Mouse (Mus musculus): ENCODE results near the gene Pfkl. TPM values are rescaled to one million over a fixed set of nuclear protein-coding genes. Genes with fewer than 3 reads are reported as not detected.

Pfkl gene
- 129 and 148 TPM in 2 replicates for polyA plus RNA-seq (2015; fragmentation: Nextera tagmentation; extraction: Ambion mirVana)

DNA sequence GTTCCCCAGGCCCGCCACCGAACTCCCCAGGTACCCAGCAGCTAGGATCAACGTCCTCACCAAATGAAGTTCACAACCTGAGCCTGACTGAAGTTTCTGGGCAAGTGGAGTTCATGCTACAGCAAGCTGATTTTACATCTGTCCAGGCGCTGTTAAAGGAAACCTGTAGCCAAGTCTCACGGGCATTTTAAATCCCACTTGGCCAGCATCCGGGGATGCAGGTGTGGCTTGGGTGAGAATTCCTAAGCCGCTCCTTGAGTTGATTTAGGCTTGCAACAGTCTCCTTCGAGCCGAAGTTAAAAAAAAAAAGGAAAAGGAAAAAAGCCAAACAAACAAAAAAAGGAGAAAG, at the start of gene Pfkl:
Gene Pfkl (minus strand): TSS at position 139 of the 349 bp plus-strand sequence.
- H3K9me3 ChIP-seq (replicated peaks), result no peaks in the 10 kb centered on the region
- H3K4me3 ChIP-seq (replicated peaks), result peak within 1 kb of the TSS; percentile 89
- 1% methylated on average over 9 of the region's 9 CpGs for WGBS
- peak within 1 kb of the TSS; percentile 87 for H3K9ac ChIP-seq
- 0 out of 2 replicates have a peak, but pooled peaks have one; percentile 1 for ATAC-seq (ENCODE audit: insufficient number of reproducible peaks, low FRiP score, low TSS enrichment, low read depth)
- H3K27me3 ChIP-seq, result no peaks in the 10 kb centered on the region
- peak within 1 kb of the TSS; percentile 98 for H3K27ac ChIP-seq (replicated peaks)
- peak within 1 kb of the TSS; percentile 88 for H3K4me2 ChIP-seq (replicated peaks)
- peaks cover 2% of the 10 kb centered on the region; the same call in 1 of the 2 replicates for H3K36me3 ChIP-seq
- H3K4me1 ChIP-seq, result peaks cover 35% of the 10 kb centered on the region

DNA sequence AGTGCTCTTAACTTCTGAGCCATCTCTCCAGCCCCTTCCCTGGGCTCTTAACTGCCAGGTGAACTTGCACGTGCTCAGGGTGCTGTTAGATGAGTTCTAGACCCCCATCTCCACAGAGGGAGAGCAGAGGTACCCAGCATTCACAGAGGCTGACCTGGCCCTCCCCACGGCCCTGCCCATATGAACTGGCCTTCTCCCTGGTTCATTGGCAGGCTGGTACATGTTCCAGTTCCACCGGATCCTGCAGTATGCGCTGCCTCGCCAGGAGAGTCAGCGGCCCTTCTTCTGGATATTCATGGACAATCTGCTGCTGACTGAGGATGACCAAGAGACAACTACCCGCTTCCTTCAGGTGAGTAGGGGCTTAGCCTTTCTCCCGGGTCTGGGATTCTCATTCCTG, 47.2 kb upstream of the Pfkl start:
- H3K9ac ChIP-seq, result no peak overlapping the region
- H3K36me3 ChIP-seq, result no peaks in the 10 kb centered on the region
- 83% methylated on average over 8 of the region's 8 CpGs for WGBS
- no peak overlapping the region for H3K4me3 ChIP-seq (replicated peaks)
- peaks cover 9% of the 10 kb centered on the region; the same call in 1 of the 2 replicates for H3K4me1 ChIP-seq
- no peak for ATAC-seq (ENCODE audit: insufficient number of reproducible peaks, low FRiP score, low TSS enrichment, low read depth)
- H3K27me3 ChIP-seq, result no peaks in the 10 kb centered on the region
- no peak overlapping the region for H3K27ac ChIP-seq (replicated peaks)
- no peaks in the 10 kb centered on the region for H3K9me3 ChIP-seq (replicated peaks)
- H3K4me2 ChIP-seq (replicated peaks), result no peak overlapping the region

DNA sequence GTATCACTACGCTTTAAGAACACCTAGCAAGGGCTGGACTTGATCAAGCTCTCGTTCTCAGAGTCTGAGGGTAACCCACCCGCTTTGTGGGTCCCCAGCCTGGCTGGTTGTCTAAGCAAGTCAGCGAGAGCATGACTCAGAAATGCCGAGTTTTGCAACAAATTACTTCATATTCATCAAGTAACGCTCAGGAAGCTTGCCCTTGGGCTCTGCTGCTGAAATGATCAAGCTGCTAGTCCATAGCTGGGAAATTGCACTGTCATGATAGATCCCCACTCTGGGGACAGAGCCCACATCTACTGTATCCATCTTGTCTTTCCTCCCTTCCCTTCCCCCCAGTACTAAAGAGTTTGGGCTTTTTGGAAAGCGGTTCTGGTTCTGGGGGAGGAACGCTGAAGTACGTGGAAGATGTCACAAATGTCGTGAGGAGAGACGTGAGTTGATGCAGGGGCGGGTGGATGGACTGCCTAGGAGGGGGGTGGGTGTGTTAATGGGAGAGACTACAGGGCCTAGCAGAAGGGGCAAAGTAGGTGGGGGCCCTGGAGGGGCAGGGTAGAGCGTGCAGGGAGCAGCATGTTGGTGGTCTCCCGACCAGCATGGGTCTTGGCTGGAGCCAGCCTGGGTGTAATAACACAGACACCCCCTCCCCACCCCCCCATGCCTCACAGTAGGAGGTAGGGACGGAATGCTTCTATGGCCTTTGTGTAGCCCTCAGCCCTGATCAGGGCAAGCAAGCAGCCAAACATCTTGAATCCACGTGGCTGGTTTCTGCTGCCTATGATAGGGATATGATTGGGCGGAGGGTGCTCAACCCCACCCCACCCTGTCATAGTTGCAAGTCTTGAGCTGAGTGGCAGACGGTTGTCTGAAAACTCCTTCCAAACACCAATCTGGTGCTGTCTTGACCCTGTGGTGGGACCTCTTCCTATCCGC, 45.0 kb upstream of the Pfkl start:
- no peak for ATAC-seq (ENCODE audit: insufficient number of reproducible peaks, low FRiP score, low TSS enrichment, low read depth)
- Histone ChIP-seq H3K4me2 (replicated peaks) (no peak overlapping the region), H3K9ac (no peak overlapping the region)

DNA sequence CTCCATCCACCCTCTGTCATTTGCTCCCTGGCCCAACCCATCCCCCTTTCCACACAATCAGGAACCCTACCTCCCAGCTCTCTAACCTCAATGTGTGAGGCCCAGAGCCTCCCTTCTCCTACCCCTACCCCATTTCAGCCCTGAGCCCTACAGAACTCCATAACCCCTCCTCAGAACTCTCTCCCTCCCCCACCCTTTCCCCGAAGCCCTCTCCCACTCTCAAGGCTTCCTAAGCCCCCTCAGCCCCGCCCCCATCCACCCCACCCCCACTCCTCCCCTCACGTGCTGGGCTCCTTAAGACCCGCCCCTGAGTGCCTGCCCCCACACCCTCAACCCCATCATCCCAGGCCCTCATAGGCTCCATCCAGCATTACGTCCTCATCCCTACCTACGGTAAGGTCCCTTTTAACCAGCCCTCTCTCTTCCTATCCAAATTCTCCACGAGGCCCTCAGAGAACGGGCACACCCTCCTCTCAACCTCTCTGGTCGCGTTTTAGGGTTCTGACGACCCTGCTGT, 39.7 kb upstream of the Pfkl start:
- H3K4me2 ChIP-seq (replicated peaks), result no peak overlapping the region
- 57% methylated on average over 11 of the region's 11 CpGs for WGBS
- H3K4me3 ChIP-seq (replicated peaks), result no peak overlapping the region
- H3K36me3 ChIP-seq, result no peaks in the 10 kb centered on the region
- no peaks in the 10 kb centered on the region for H3K4me1 ChIP-seq
- no peak for ATAC-seq (ENCODE audit: insufficient number of reproducible peaks, low FRiP score, low TSS enrichment, low read depth)
- no peak overlapping the region for H3K27ac ChIP-seq (replicated peaks)
- H3K27me3 ChIP-seq, result no peaks in the 10 kb centered on the region
- H3K9ac ChIP-seq, result no peak overlapping the region
- H3K9me3 ChIP-seq (replicated peaks), result no peaks in the 10 kb centered on the region

More for the DNA sequence above, 45.0 kb upstream of the Pfkl start:
- H3K27me3 ChIP-seq, result no peaks in the 10 kb centered on the region
- no peaks in the 10 kb centered on the region for H3K9me3 ChIP-seq (replicated peaks)
- no peaks in the 10 kb centered on the region for H3K36me3 ChIP-seq
- H3K27ac ChIP-seq (replicated peaks), result no peak overlapping the region
- H3K4me3 ChIP-seq (replicated peaks), result no peak overlapping the region
- WGBS, result 52% methylated on average over 19 of the region's 19 CpGs
- H3K4me1 ChIP-seq, result peaks cover 9% of the 10 kb centered on the region; the same call in 1 of the 2 replicates

DNA sequence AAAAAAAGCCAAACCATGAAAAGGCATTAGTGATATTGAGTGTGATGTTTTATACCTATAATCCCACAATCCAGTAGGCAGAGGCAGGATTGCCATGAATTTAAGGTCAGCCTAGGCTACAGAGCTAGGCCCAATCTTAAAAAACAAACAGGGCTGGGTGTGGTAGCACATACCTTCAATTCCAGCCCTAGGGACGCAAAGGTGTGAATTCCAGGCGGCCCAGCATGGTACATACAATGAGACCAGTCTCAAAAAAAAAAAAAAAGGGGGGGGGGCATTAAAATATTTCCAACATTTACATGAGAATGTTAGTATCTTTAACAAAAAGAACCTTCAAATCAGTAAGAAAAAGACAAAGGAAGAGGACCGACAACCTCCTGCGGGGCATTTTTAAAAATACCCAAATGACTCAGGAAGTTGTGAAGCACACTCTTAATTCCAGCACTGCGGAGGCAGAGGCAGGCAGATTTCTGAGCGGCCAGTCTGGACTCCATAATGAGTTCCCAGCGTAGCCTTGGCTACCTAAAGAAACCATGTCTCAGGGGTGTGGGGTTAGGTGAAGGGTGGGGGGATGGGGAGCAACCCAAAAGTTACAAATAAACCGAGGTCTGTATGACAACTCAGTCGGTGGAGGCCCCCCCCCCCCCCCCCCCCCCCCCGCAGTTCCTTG, 38.3 kb upstream of the Pfkl start:
- 81% methylated on average over 9 of the region's 10 CpGs for WGBS
- no peaks in the 10 kb centered on the region for H3K27me3 ChIP-seq
- no peaks in the 10 kb centered on the region for H3K36me3 ChIP-seq
- peaks cover 5% of the 10 kb centered on the region for H3K4me1 ChIP-seq
- no peak overlapping the region for H3K4me2 ChIP-seq (replicated peaks)
- ATAC-seq (ENCODE audit: insufficient number of reproducible peaks, low FRiP score, low TSS enrichment, low read depth), result no peak
- H3K27ac ChIP-seq (replicated peaks), result no peak overlapping the region
- no peak overlapping the region for H3K4me3 ChIP-seq (replicated peaks)
- no peaks in the 10 kb centered on the region for H3K9me3 ChIP-seq (replicated peaks)
- no peak overlapping the region for H3K9ac ChIP-seq

DNA sequence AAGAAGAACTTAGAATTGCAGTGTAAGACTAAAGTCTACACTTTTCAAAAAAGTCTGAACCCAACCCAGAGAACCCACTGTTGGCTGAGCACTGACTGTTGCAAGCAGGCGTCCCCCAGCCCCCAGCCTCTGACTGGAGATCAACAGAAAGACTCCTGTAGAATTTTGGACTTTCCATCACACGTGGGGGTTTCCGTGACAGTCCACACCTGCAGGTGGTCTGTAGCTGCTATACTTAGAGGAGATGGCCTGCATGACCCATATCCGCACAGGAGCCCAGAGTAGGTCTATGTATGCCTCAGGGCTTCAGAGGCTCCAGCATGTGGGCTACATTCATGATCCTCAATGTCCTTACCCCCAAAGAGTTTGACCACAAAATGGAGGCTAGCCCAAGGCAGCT, 36.5 kb upstream of the Pfkl start:
- Histone ChIP-seq H3K9me3 (replicated peaks) (no peaks in the 10 kb centered on the region), H3K36me3 (no peaks in the 10 kb centered on the region), H3K4me3 (replicated peaks) (no peak overlapping the region), H3K4me2 (replicated peaks) (no peak overlapping the region), H3K27ac (replicated peaks) (no peak overlapping the region), H3K27me3 (no peaks in the 10 kb centered on the region), H3K4me1 (peaks cover 15% of the 10 kb centered on the region), H3K9ac (no peak overlapping the region)
- ATAC-seq (ENCODE audit: insufficient number of reproducible peaks, low FRiP score, low TSS enrichment, low read depth), result no peak
- 83% methylated on average over 4 of the region's 4 CpGs for WGBS

DNA sequence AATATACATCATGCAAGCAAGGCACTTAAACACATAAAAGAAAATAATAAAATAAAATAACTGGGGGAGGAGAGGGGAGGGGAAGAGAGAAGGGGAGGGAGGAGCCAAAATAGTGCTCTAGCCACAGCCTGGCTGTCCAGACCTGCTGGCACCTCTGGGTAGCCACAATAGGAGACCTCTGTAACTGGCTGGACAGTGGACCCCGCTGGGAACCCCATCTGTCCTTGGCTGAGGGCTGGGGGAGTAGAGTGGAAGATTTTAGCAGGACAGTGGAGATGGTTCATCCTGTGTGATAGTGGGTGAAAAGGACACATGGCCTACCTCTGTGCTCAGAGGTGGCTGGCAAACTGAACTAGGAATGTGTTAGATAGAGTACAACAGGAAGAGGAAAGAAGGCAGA, 34.6 kb upstream of the Pfkl start:
- H3K36me3 ChIP-seq, result no peaks in the 10 kb centered on the region
- 60% methylated on average over 1 of the region's 1 CpGs for WGBS
- H3K4me2 ChIP-seq (replicated peaks), result no peak overlapping the region
- H3K4me3 ChIP-seq (replicated peaks), result no peak overlapping the region
- no peaks in the 10 kb centered on the region for H3K27me3 ChIP-seq
- H3K4me1 ChIP-seq, result peaks cover 15% of the 10 kb centered on the region
- H3K9ac ChIP-seq, result no peak overlapping the region
- no peak for ATAC-seq (ENCODE audit: insufficient number of reproducible peaks, low FRiP score, low TSS enrichment, low read depth)
- H3K27ac ChIP-seq (replicated peaks), result no peak overlapping the region
- H3K9me3 ChIP-seq (replicated peaks), result no peaks in the 10 kb centered on the region

DNA sequence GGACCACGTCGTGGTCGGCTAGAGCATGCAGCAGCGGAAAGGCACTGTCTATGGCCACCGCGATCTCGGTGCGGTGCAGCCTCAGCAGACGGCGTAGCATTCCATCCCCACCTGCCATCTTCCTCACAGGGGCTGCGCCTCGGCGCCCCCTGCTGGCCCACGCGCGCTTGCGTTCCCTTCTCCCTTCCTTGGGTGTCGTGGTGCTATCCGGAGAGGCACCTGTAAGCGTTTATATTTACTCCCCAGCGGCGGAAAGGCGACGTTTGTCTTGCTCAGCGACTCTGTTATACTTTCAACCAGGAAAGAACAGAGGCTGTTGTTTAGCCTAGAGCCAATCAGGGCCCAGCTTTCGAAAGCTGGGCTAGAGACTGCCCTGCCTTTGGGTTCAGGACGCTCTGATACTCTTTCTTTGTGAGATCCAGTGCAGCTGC, 33.5 kb upstream of the Pfkl start, which contains the start of gene Aire:
Gene Aire (minus strand): TSS at position 205 of the 431 bp plus-strand sequence.
- ATAC-seq (ENCODE audit: insufficient number of reproducible peaks, low FRiP score, low TSS enrichment, low read depth), result no peak
- peak within 1 kb of the TSS; percentile 47 for H3K4me2 ChIP-seq (replicated peaks)
- H3K4me1 ChIP-seq, result peaks cover 15% of the 10 kb centered on the region
- H3K4me3 ChIP-seq (replicated peaks), result peak within 1 kb of the TSS; percentile 18
- H3K27ac ChIP-seq (replicated peaks), result no peak within 1 kb of the TSS
- H3K36me3 ChIP-seq, result no peaks in the 10 kb centered on the region
- no peak within 1 kb of the TSS; the same call in 1 of the 2 replicates for H3K9ac ChIP-seq
- H3K27me3 ChIP-seq, result no peaks in the 10 kb centered on the region
- 4% methylated on average over 27 of the region's 27 CpGs for WGBS
- H3K9me3 ChIP-seq (replicated peaks), result no peaks in the 10 kb centered on the region

DNA sequence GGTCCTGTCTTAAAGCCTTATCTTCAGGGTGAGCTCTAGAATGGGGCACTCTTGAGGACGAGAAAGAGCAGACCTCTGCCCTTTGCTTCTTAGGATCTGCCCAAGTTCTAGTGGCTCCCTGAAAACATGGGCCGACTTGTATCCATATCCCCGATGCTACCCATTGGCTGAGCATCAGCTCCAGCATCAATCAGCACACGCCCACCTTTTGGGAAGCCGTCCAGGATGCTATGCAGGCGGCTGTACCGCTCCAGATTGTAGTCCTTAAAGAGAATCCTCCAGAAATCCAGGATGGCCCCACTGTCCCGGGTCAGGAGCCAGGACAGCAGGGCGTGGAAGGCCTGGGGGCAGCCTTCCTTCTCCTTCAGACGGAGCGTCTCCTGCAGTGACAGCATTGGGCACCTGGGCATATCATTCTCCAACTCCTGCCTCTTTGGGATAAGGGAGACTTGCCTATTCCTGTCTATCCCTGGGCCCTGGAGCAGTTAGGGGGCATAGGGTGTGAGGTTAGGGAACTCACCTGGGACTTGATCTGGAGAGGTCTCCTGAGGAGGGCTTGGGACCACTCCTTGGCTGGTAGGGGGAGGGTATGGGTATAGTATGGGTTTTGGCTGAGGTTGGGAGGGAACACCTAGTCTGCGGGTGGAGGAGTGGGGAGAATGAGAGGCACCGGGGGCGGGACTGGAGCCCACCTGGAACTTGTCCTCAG, 33.0 kb upstream of the Pfkl start:
- Histone ChIP-seq H3K27ac (replicated peaks) (no peak overlapping the region), H3K4me1 (peaks cover 15% of the 10 kb centered on the region), H3K9ac (no peak overlapping the region), H3K36me3 (no peaks in the 10 kb centered on the region), H3K4me3 (replicated peaks) (peak overlapping the region; percentile 18), H3K27me3 (no peaks in the 10 kb centered on the region), H3K4me2 (replicated peaks) (peak overlapping the region; percentile 47), H3K9me3 (replicated peaks) (no peaks in the 10 kb centered on the region)
- ATAC-seq (ENCODE audit: insufficient number of reproducible peaks, low FRiP score, low TSS enrichment, low read depth), result no peak
- 46% methylated on average over 14 of the region's 14 CpGs for WGBS

DNA sequence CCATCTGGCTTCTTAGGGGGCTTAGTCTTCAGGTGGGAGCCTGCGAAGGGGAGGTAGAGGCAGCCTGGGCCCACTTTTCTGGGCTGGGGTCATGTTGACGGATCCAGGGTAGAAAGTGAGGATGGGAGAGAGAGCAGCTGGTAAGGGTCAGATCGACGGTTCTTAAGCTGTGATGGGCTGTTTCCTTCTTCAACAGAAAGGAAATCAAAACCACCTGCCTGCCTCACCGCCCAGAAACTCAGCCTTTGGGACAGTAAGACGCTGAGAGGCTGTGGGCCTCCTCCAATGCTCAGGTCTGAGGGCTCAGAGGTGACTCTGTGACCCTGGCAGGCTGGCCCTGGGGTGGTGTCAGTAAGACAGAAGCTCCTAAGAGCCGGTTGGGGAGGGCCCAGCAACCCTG, 32.2 kb upstream of the Pfkl start:
- Histone ChIP-seq H3K27me3 (no peaks in the 10 kb centered on the region), H3K36me3 (no peaks in the 10 kb centered on the region), H3K4me1 (peaks cover 15% of the 10 kb centered on the region), H3K4me2 (replicated peaks) (no peak overlapping the region), H3K27ac (replicated peaks) (no peak overlapping the region), H3K9me3 (replicated peaks) (no peaks in the 10 kb centered on the region), H3K4me3 (replicated peaks) (no peak overlapping the region), H3K9ac (no peak overlapping the region)
- 34% methylated on average over 7 of the region's 7 CpGs for WGBS
- ATAC-seq (ENCODE audit: insufficient number of reproducible peaks, low FRiP score, low TSS enrichment, low read depth), result no peak

DNA sequence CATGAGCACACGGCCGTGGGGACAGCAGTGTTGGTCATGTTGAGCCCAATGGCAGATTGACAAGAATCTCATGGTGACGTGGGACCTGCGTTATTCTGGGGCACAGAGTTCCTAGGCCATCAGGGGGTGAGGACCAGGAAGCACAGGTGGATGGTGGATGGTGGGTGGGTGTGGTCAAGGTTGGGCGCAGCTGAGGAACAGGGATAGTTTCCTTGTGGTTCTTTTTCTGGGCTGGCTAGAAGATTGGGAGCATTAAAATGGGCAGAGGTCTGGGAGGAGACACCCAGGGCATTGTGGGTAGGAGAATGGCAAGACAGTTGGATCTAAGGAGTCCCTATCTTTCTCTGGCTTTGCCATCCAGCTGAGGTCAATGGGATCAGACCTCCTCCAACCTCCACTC, 31.8 kb upstream of the Pfkl start, which contains the start of gene Dnmt3l:
Gene Dnmt3l (plus strand): TSS at position 301 of the 400 bp plus-strand sequence.
- Histone ChIP-seq H3K9me3 (replicated peaks) (no peaks in the 10 kb centered on the region), H3K9ac (no peak within 1 kb of the TSS), H3K4me2 (replicated peaks) (no peak within 1 kb of the TSS), H3K27ac (replicated peaks) (no peak within 1 kb of the TSS), H3K4me3 (replicated peaks) (no peak within 1 kb of the TSS), H3K36me3 (no peaks in the 10 kb centered on the region), H3K27me3 (no peaks in the 10 kb centered on the region), H3K4me1 (peaks cover 15% of the 10 kb centered on the region)
- whole genome bisulfite sequencing, result 95% methylated on average over 5 of the region's 5 CpGs
- no peak for ATAC-seq (ENCODE audit: insufficient number of reproducible peaks, low FRiP score, low TSS enrichment, low read depth)

Data from embryonic facial prominence, embryonic 15.5 days (tissue).